Mouse (Mus musculus): ENCODE measurements around the gene Hdac7. TPM values are rescaled to one million over a fixed set of nuclear protein-coding genes. Genes with fewer than 3 reads are reported as not detected.

Gene Hdac7
- total and polyA plus RNA-seq, 3 experiments: 19.8 to 55.2 (median 21.7) TPM

DNA sequence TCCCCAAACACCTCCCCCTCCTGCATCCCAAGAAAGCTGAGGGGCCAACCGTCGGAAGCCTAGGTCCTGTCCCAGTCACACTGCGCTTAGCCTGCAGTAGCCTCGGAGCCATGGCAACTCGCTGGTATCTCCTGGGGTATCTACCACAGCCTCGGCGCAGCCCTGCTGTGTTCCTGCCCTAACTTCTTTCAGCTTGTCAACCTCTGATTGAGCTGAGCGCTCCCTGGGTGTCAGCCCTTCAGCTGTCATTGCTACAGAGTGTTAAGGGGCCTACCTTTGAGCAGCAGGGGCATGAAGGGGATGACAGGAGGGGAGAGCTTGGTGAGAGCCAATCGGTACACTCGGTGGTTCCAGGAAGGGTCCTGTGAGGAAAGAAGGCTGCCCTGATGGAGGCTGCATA is 96.0 kb downstream of the Hdac7 start:
- dilution Hi-C loops (cut with MboI; ENCODE audit: extremely low pct_ligation_motif_present, extremely low pct_unique_long_range_greater_than_20kb, low sequenced_read_pairs) (no loop called here), in situ Hi-C loops (cut with MboI; ENCODE audit: low pct_ligation_motif_present, low pct_unique_long_range_greater_than_20kb, low sequenced_read_pairs) (no loop called here)
- no peak for TF ChIP-seq ZKSCAN1 (IDR thresholded peaks at IDR 0.05; ENCODE audit: borderline replicate concordance, low read depth, low read length)
- no peak for TF ChIP-seq MEF2A (IDR thresholded peaks at IDR 0.05; ENCODE audit: borderline replicate concordance, low read depth, low read length)
- no peak for TF ChIP-seq TCF12 (IDR thresholded peaks at IDR 0.05; ENCODE audit: low read depth, low read length)
- Histone ChIP-seq H3K79me2 (replicated peaks; ENCODE audit: control insufficient read depth, extremely low read depth, insufficient read depth, poor library complexity, severe bottlenecking) (no peaks in the 10 kb centered on the region), H3K27ac (ENCODE audit: insufficient read depth, low read depth) (no peak overlapping the region), H3K4me3 (replicated peaks in 1 of 3; ENCODE audit: low read depth in 2 of 3, low read length in 2 of 3, poor library complexity in 1 of 3) (no peak overlapping the region), H3K9ac (ENCODE audit: insufficient read depth, low read depth) (no peak overlapping the region), H3K4me1 (ENCODE audit: control insufficient read depth in 1 of 2, insufficient read depth in 2 of 2) (peaks cover 31 to 54% of the 10 kb centered on the region in 2 experiments), H3K27me3 (replicated peaks) (no peaks in the 10 kb centered on the region), H3K4me2 (ENCODE audit: insufficient read depth, low read depth, poor library complexity, severe bottlenecking) (no peak overlapping the region), H3K36me3 (replicated peaks in 1 of 2; ENCODE audit: control insufficient read depth in 1 of 2, insufficient read depth in 1 of 2, low read length in 1 of 2) (peaks cover 0 to 29% of the 10 kb centered on the region in 2 experiments), H3K9me3 (replicated peaks; ENCODE audit: low read length) (no peaks in the 10 kb centered on the region)
- no peak for DNase-seq (ENCODE audit: extremely low read depth)

DNA sequence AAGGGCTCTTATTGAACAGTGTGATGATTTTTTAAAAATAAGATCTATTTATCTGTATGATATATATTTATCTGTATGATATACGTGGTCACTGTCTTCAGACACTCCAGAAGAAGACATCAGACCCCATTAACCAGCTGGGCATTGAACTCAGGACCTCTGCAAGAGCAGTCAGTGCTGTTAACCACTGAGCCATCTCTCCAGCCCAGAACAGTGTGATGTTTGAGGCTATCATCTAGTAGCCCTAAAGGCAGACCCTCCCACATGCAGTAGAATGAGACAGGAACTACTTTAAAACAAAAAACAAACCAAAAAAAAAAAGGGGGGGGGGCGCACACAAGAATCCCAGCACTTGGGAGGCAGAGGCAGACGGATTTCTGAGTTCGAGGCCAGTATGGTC is 96.8 kb downstream of the Hdac7 start:
- Histone ChIP-seq H3K4me2 (ENCODE audit: insufficient read depth, low read depth, poor library complexity, severe bottlenecking) (no peak overlapping the region), H3K4me1 (ENCODE audit: control insufficient read depth in 1 of 2, insufficient read depth in 2 of 2) (peaks cover 40 to 62% of the 10 kb centered on the region in 2 experiments), H3K4me3 (replicated peaks in 1 of 3; ENCODE audit: low read depth in 2 of 3, low read length in 2 of 3, poor library complexity in 1 of 3) (no peak overlapping the region), H3K27me3 (replicated peaks) (no peaks in the 10 kb centered on the region), H3K9ac (ENCODE audit: insufficient read depth, low read depth) (no peak overlapping the region), H3K9me3 (replicated peaks; ENCODE audit: low read length) (no peaks in the 10 kb centered on the region), H3K36me3 (replicated peaks in 1 of 2; ENCODE audit: control insufficient read depth in 1 of 2, insufficient read depth in 1 of 2, low read length in 1 of 2) (peaks cover 0 to 29% of the 10 kb centered on the region in 2 experiments), H3K27ac (ENCODE audit: insufficient read depth, low read depth) (no peak overlapping the region), H3K79me2 (replicated peaks; ENCODE audit: control insufficient read depth, extremely low read depth, insufficient read depth, poor library complexity, severe bottlenecking) (no peaks in the 10 kb centered on the region)
- in situ Hi-C loops (cut with MboI; ENCODE audit: low pct_ligation_motif_present, low pct_unique_long_range_greater_than_20kb, low sequenced_read_pairs): no loop called here
- dilution Hi-C loops (cut with MboI; ENCODE audit: extremely low pct_ligation_motif_present, extremely low pct_unique_long_range_greater_than_20kb, low sequenced_read_pairs): no loop called here
- DNase-seq (ENCODE audit: extremely low read depth): no peak
- no peak for TF ChIP-seq ZKSCAN1 (IDR thresholded peaks at IDR 0.05; ENCODE audit: borderline replicate concordance, low read depth, low read length)
- no peak for TF ChIP-seq KAT2A (IDR thresholded peaks at IDR 0.05; ENCODE audit: insufficient replicate concordance, low read length)
- TF ChIP-seq ZMIZ1 (IDR thresholded peaks at IDR 0.05; ENCODE audit: low read depth, low read length): no peak
- no peak for TF ChIP-seq EP300 (IDR thresholded peaks at IDR 0.05; ENCODE audit: low read length)
- no peak for TF ChIP-seq CHD2 (IDR thresholded peaks at IDR 0.05; ENCODE audit: low read length)
- TF ChIP-seq NRF1 (IDR thresholded peaks at IDR 0.05; ENCODE audit: low read depth, low read length): no peak
- no peak for TF ChIP-seq E2F4 (IDR thresholded peaks at IDR 0.05; ENCODE audit: insufficient replicate concordance, low read depth, low read length)
- no peak for TF ChIP-seq NELFE (IDR thresholded peaks at IDR 0.05; ENCODE audit: low read depth, low read length)
- no peak for TF ChIP-seq SMC3 (IDR thresholded peaks at IDR 0.05; ENCODE audit: low read depth, low read length)
- no peak for TF ChIP-seq RCOR1 (conservative IDR thresholded peaks at IDR 0.05; ENCODE audit: low read depth, low read length)
- TF ChIP-seq MAFK (IDR thresholded peaks at IDR 0.05; ENCODE audit: insufficient replicate concordance, low read length): no peak
- no peak for TF ChIP-seq TBP (conservative IDR thresholded peaks at IDR 0.05; ENCODE audit: low read depth, low read length)

DNA sequence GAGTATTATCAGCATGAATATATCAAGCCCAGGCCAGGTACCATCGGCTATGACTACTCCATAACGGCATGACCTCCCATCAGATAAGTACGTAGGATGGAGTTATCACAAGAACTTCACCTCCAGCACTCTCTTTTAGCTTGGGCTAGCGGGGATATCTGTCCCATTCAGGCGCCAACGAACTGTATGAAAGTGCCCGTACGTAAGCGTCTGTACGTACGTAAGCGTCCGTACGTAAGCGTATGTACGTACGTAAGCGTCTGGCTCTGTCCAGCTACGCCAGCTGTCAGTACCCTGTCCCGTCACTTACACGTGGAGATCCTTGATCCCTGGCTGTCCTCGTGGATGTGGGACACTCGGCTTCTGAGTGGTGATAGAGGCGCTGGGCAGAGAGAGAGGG is 97.6 kb downstream of the Hdac7 start:
- in situ Hi-C loops (cut with MboI; ENCODE audit: low pct_ligation_motif_present, low pct_unique_long_range_greater_than_20kb, low sequenced_read_pairs): no loop called here
- no peak overlapping the region for H3K4me2 ChIP-seq (ENCODE audit: insufficient read depth, low read depth, poor library complexity, severe bottlenecking)

More for the DNA sequence above, 97.6 kb downstream of the Hdac7 start:
- dilution Hi-C loops (cut with MboI; ENCODE audit: extremely low pct_ligation_motif_present, extremely low pct_unique_long_range_greater_than_20kb, low sequenced_read_pairs): no loop called here
- DNase-seq (ENCODE audit: extremely low read depth): no peak
- Histone ChIP-seq H3K9me3 (replicated peaks; ENCODE audit: low read length) (no peaks in the 10 kb centered on the region), H3K9ac (ENCODE audit: insufficient read depth, low read depth) (no peak overlapping the region), H3K4me1 (ENCODE audit: control insufficient read depth in 1 of 2, insufficient read depth in 2 of 2) (peaks cover 44 to 66% of the 10 kb centered on the region in 2 experiments), H3K27me3 (replicated peaks) (no peaks in the 10 kb centered on the region), H3K27ac (ENCODE audit: insufficient read depth, low read depth) (no peak overlapping the region), H3K36me3 (replicated peaks in 1 of 2; ENCODE audit: control insufficient read depth in 1 of 2, insufficient read depth in 1 of 2, low read length in 1 of 2) (peaks cover 0 to 29% of the 10 kb centered on the region in 2 experiments), H3K4me3 (replicated peaks in 1 of 3; ENCODE audit: low read depth in 2 of 3, low read length in 2 of 3, poor library complexity in 1 of 3) (no peak overlapping the region), H3K79me2 (replicated peaks; ENCODE audit: control insufficient read depth, extremely low read depth, insufficient read depth, poor library complexity, severe bottlenecking) (no peaks in the 10 kb centered on the region)
- TF ChIP-seq ZKSCAN1 (IDR thresholded peaks at IDR 0.05; ENCODE audit: borderline replicate concordance, low read depth, low read length): no peak
- TF ChIP-seq USF1 (IDR thresholded peaks at IDR 0.05; ENCODE audit: low read depth, low read length): no peak
- no peak for TF ChIP-seq CTCF (conservative IDR thresholded peaks at IDR 0.05 in 1 of 2, IDR thresholded peaks at IDR 0.05 in 1 of 2; ENCODE audit: low read depth in 2 of 2, low read length in 2 of 2)
- TF ChIP-seq E2F4 (IDR thresholded peaks at IDR 0.05; ENCODE audit: insufficient replicate concordance, low read depth, low read length): no peak
- TF ChIP-seq BHLHE40 (IDR thresholded peaks at IDR 0.05; ENCODE audit: low read depth, low read length): no peak
- TF ChIP-seq SMC3 (IDR thresholded peaks at IDR 0.05; ENCODE audit: low read depth, low read length): no peak
- TF ChIP-seq MYC (IDR thresholded peaks at IDR 0.05; ENCODE audit: low read depth, low read length): no peak

All from CH12.LX (cell line).